Mouse (Mus musculus) liver, embryonic 16.5 days (tissue): Measurements from ENCODE around the gene Lars2. TPM values are rescaled to one million over a fixed set of nuclear protein-coding genes. Genes with fewer than 3 reads are reported as not detected.
"Not testable (repeated sequence)": the region's sequence is repeated elsewhere in the genome, so short reads cannot be mapped to it uniquely, and the experiment has no call there.

ENCODE experiments used
- ATAC-seq: fragments of 200-750 bp; cut with Nextera tagmentation; 2 replicates; pipeline ENCODE4 v1.8.0; 2017; ENCODE audit warnings: low read depth, mild to moderate bottlenecking, moderate number of reproducible peaks, moderate library complexity
- H3K27ac ChIP-seq: fragments of 300-500 bp; sonication (generic); 2 replicates; pipeline ENCODE4 v1.5.1; 2014; ENCODE audit warnings: mild to moderate bottlenecking, low read length
- H3K27me3 ChIP-seq: fragments of 300-500 bp; sonication (generic); 2 replicates; pipeline ENCODE4 v1.6.1; 2014; ENCODE audit warnings: low read depth, low read length, mixed read lengths; ENCODE audit not compliant: control insufficient read depth, insufficient read depth
- H3K36me3 ChIP-seq: fragments of 300-500 bp; sonication (generic); 2 replicates; pipeline ENCODE4 v1.6.1; 2014; ENCODE audit warnings: mild to moderate bottlenecking; ENCODE audit not compliant: control insufficient read depth, insufficient read depth
- H3K4me1 ChIP-seq: fragments of 300-500 bp; sonication (generic); 2 replicates; pipeline ENCODE4 v1.6.1; 2014; ENCODE audit warnings: low read depth, low read length, mixed read lengths; ENCODE audit not compliant: control insufficient read depth
- H3K4me2 ChIP-seq: fragments of 300-500 bp; sonication (generic); 2 replicates; pipeline ENCODE4 v1.6.1; 2014; ENCODE audit warnings: low read depth, low read length, mixed read lengths
- H3K4me3 ChIP-seq: fragments of 300-500 bp; sonication (generic); 2 replicates; pipeline ENCODE4 v1.5.1; 2014; ENCODE audit warnings: low read depth, mild to moderate bottlenecking, low read length
- H3K9ac ChIP-seq: fragments of 300-500 bp; sonication (generic); 2 replicates; pipeline ENCODE4 v1.6.1; 2014; ENCODE audit warnings: low read depth, low read length
- H3K9me3 ChIP-seq: fragments of 300-500 bp; sonication (generic); replicated peaks from 2 replicates; pipeline ENCODE4 v1.6.1; 2016; ENCODE audit warnings: low read length; ENCODE audit not compliant: control insufficient read depth
- WGBS: fragments of 180-500 bp; shearing (Covaris S2); extraction: QIAGEN DNeasy Blood & Tissue Kit; methylation state at CpG from one replicate; pipeline ENCODE4 v1.1.7; 2014; ENCODE audit not compliant: insufficient replicate concordance; 5-methylcytosine and 5-hydroxymethylcytosine counted together
- polyA plus RNA-seq: library from polyadenylated mRNA; unstranded; fragments of >200 nt; fragmentation: Nextera tagmentation; extraction: Ambion mirVana; gene quantifications from 2 replicates; pipeline ENCODE4 v1.2.1, GENCODE M21; 2015

Lars2 gene
- polyA plus RNA-seq, 1 experiment from 2014 or later = 554 TPM

DNA sequence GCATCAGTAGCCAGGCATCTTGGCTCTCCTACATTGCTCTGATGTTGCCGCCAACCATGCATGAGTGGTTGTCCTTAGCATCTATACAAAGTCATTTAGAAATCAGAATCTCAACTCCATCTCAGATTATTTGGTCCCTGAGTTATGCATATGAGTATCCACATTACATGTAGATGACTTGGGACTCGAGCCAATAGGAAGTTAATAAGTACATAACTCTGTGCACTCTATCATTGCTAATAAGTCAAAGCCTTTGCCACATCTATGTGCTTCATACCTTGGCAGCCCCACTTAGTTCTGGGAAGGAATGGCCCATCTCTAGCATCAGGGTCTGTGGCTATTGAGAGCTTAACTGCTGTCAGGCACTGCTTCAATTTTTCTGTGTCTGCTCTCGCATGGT, 23.7 kb upstream of the Lars2 start:
- no peak overlapping the region for H3K9ac ChIP-seq
- no peak overlapping the region for H3K4me2 ChIP-seq
- no peaks in the 10 kb centered on the region for H3K36me3 ChIP-seq
- 47% methylated on average over 3 of the region's 3 CpGs for WGBS
- H3K9me3 ChIP-seq = no peaks in the 10 kb centered on the region
- no peaks in the 10 kb centered on the region for H3K27me3 ChIP-seq
- H3K4me1 ChIP-seq = no peaks in the 10 kb centered on the region
- ATAC-seq = no peak
- no peak overlapping the region for H3K4me3 ChIP-seq
- H3K27ac ChIP-seq = no peak overlapping the region

GRCm38 (mm10) chr9:123349286-123349685, 17.4 kb upstream of the Lars2 start:
- WGBS = 64% methylated on average over 1 of the region's 1 CpGs
- H3K9ac ChIP-seq, H3K27ac ChIP-seq, H3K4me1 ChIP-seq, H3K27me3 ChIP-seq, H3K4me2 ChIP-seq, ATAC-seq, H3K9me3 ChIP-seq, H3K4me3 ChIP-seq, H3K36me3 ChIP-seq: not testable (repeated sequence)

GRCm38 (mm10) chr9:123359981-123360380, 6.7 kb upstream of the Lars2 start:
- Histone ChIP-seq H3K4me2 (no peak overlapping the region), H3K9ac (no peak overlapping the region), H3K27ac (no peak overlapping the region), H3K36me3 (no peaks in the 10 kb centered on the region), H3K27me3 (no peaks in the 10 kb centered on the region), H3K4me3 (no peak overlapping the region), H3K4me1 (no peaks in the 10 kb centered on the region), H3K9me3 (no peaks in the 10 kb centered on the region)
- 22% methylated on average over 3 of the region's 3 CpGs for WGBS
- no peak for ATAC-seq

- Histone ChIP-seq H3K9ac (no peak overlapping the region), H3K27ac (no peak overlapping the region), H3K9me3 (no peaks in the 10 kb centered on the region), H3K27me3 (no peaks in the 10 kb centered on the region; the same call in 1 of the 2 replicates), H3K4me2 (no peak overlapping the region), H3K36me3 (no peaks in the 10 kb centered on the region), H3K4me3 (no peak overlapping the region), H3K4me1 (peaks cover 17% of the 10 kb centered on the region)
- WGBS = 39% methylated on average over 1 of the region's 1 CpGs
- no peak for ATAC-seq
These were observed 1.4 kb upstream of the Lars2 start for GRCm38 (mm10) chr9:123365353-123365752.

- H3K36me3 ChIP-seq = no peaks in the 10 kb centered on the region
- H3K9me3 ChIP-seq = no peaks in the 10 kb centered on the region
- H3K27ac ChIP-seq = peak overlapping the region; percentile 28; the same call in 1 of the 2 replicates
- WGBS = 32% methylated on average over 9 of the region's 9 CpGs
- H3K9ac ChIP-seq = peak overlapping the region; percentile 42
- peak; percentile 6; the same call in 1 of the 2 replicates for ATAC-seq
- H3K4me2 ChIP-seq = peak overlapping the region; percentile 89
- H3K4me3 ChIP-seq = peak overlapping the region; percentile 97
- H3K4me1 ChIP-seq = peaks cover 17% of the 10 kb centered on the region
- H3K27me3 ChIP-seq = no peaks in the 10 kb centered on the region; the same call in 1 of the 2 replicates
These were observed 602 bp upstream of the Lars2 start for GRCm38 (mm10) chr9:123365942-123366707.

- no peak for ATAC-seq
- H3K4me3 ChIP-seq = peak overlapping the region; percentile 97
- H3K36me3 ChIP-seq = peaks cover 3% of the 10 kb centered on the region
- peaks cover 17% of the 10 kb centered on the region for H3K4me1 ChIP-seq
- peak overlapping the region; percentile 92 for H3K4me2 ChIP-seq
- no peak overlapping the region; the same call in 1 of the 2 replicates for H3K27ac ChIP-seq
- no peaks in the 10 kb centered on the region; the same call in 1 of the 2 replicates for H3K27me3 ChIP-seq
- H3K9me3 ChIP-seq = no peaks in the 10 kb centered on the region
- peak overlapping the region; percentile 91 for H3K9ac ChIP-seq
These were observed 909 bp downstream of the Lars2 start for GRCm38 (mm10) chr9:123367636-123368035.

GRCm38 (mm10) chr9:123382399-123382798, 15.7 kb downstream of the Lars2 start:
- WGBS = 65% methylated on average over 5 of the region's 5 CpGs
- no peak overlapping the region for H3K4me3 ChIP-seq
- peaks cover 6% of the 10 kb centered on the region for H3K4me1 ChIP-seq
- peaks cover 3% of the 10 kb centered on the region; the same call in 1 of the 2 replicates for H3K36me3 ChIP-seq
- H3K27ac ChIP-seq = no peak overlapping the region
- no peak overlapping the region for H3K4me2 ChIP-seq
- H3K9me3 ChIP-seq = no peaks in the 10 kb centered on the region
- H3K27me3 ChIP-seq = no peaks in the 10 kb centered on the region
- ATAC-seq = no peak
- H3K9ac ChIP-seq = no peak overlapping the region

DNA sequence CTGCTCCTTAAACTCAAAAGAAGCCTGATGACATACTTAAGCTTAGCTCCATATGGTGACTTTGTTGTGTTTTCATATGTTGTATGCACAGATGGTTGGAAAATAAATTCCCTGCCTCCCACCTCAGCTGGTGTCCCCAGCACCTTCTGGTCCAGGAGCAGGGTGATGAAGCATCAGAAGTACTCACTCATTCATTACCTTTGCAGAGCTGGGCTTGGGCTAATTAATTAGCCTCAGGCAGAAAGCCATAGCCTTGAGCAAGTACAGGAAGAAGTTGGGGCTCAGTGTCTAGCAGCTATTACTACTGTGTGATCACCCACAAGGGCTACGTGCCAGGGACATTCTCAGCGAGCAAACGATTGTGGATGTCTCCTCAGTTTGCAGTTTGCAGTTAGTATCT, 18.0 kb downstream of the Lars2 start:
- Histone ChIP-seq H3K9me3 (no peaks in the 10 kb centered on the region), H3K27ac (no peak overlapping the region), H3K36me3 (0 out of 2 replicates have a peak, but pooled peaks cover 4% of the 10 kb centered on the region), H3K4me1 (peaks cover 6% of the 10 kb centered on the region), H3K27me3 (no peaks in the 10 kb centered on the region), H3K4me3 (no peak overlapping the region), H3K4me2 (no peak overlapping the region), H3K9ac (no peak overlapping the region)
- WGBS = 92% methylated on average over 3 of the region's 3 CpGs
- ATAC-seq = no peak

GRCm38 (mm10) chr9:123385352-123386198, 18.8 kb downstream of the Lars2 start:
- H3K36me3 ChIP-seq = 0 out of 2 replicates have a peak, but pooled peaks cover 4% of the 10 kb centered on the region
- H3K27ac ChIP-seq = no peak overlapping the region
- no peak overlapping the region for H3K4me3 ChIP-seq
- no peak overlapping the region for H3K9ac ChIP-seq
- WGBS = 76% methylated on average over 5 of the region's 5 CpGs
- no peak overlapping the region for H3K4me2 ChIP-seq
- H3K9me3 ChIP-seq = no peaks in the 10 kb centered on the region
- peaks cover 6% of the 10 kb centered on the region for H3K4me1 ChIP-seq
- ATAC-seq = no peak
- H3K27me3 ChIP-seq = no peaks in the 10 kb centered on the region
